Mouse (Mus musculus): Measurements from ENCODE around the gene Gm3512.
"Not testable (repeated sequence)": the region's sequence is repeated elsewhere in the genome, so short reads cannot be mapped to it uniquely, and the experiment has no call there.

The Gm3512 gene

DNA sequence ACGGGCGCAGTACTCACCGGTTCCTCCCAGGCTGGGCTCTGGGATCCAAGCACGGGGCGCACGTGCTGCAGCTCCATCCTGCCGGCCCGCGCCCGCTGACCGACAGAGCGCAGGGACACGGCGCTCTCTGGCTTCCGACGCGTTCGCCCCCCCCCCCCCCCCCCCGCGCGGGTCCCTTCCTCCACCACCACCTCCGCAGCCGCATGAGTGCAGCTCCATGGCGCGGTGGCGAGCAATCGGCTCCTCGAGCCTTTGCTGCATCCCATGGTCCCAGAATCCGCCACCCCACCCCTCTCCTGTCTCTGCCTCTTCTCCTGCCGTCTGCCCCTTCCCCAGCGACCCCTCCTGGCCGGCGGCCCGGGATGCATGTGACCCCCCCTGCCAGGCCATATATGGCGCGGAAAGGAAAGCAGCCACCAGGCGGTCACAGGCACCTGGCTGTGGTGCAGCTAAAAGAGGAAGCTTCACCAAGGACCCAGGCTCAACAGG is at the start of gene Gm3512:
Gene Gm3512, minus strand, starts transcription at position 51 of the 489 bp plus-strand sequence.
- DNase-seq = peak; percentile 2

DNA sequence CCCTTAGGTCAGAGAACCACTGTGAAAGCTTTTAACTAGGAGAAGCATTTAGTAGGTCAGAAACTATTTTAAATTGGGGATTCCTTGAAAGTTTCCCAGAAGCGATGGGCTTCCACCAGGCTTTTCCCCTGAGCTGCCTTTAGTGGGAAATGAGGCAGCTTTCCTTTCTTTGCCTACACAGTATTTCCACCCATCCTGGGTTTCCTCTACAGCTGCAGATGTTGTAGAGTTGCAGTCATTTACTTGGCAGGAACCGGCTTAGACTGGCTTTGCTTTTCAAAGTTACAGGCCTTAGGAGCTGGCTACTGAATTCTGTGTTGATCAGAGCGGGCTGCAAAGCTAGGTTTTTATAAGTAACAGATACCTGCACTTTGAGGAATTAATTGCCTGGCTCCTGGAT is 25.7 kb upstream of the Gm3512 start:
- DNase-seq = peak; percentile 2

DNA sequence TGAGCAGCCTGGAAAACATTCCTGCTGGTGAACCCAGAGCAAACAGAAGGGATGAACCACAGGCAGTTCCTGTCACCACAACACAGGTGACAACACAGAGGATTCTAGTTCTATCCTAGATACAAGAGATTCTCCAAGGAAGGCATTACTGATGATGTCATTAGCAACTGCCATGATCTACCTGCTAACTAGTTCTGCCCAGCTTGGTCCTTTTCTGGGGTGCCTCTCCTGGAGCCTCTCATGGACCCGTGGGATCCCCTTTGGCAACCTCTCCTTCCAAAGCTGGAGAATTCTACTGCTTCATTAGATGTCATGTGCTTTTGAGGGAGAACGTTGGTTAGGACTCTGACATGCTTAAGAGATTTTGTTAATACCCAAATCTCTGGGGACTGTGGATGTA is 20.1 kb upstream of the Gm3512 start, which contains the start of gene Gm16434:
Gene Gm16434, minus strand, starts transcription at position 101 of the 400 bp plus-strand sequence.
- not testable (repeated sequence) for DNase-seq

DNA sequence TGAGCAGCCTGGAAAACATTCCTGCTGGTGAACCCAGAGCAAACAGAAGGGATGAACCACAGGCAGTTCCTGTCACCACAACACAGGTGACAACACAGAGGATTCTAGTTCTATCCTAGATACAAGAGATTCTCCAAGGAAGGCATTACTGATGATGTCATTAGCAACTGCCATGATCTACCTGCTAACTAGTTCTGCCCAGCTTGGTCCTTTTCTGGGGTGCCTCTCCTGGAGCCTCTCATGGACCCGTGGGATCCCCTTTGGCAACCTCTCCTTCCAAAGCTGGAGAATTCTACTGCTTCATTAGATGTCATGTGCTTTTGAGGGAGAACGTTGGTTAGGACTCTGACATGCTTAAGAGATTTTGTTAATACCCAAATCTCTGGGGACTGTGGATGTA is 49.0 kb downstream of the Gm3512 start, which contains the start of gene Gm6676:
Gene Gm6676, minus strand, starts transcription at position 101 of the 400 bp plus-strand sequence.
- not testable (repeated sequence) for DNase-seq

DNA sequence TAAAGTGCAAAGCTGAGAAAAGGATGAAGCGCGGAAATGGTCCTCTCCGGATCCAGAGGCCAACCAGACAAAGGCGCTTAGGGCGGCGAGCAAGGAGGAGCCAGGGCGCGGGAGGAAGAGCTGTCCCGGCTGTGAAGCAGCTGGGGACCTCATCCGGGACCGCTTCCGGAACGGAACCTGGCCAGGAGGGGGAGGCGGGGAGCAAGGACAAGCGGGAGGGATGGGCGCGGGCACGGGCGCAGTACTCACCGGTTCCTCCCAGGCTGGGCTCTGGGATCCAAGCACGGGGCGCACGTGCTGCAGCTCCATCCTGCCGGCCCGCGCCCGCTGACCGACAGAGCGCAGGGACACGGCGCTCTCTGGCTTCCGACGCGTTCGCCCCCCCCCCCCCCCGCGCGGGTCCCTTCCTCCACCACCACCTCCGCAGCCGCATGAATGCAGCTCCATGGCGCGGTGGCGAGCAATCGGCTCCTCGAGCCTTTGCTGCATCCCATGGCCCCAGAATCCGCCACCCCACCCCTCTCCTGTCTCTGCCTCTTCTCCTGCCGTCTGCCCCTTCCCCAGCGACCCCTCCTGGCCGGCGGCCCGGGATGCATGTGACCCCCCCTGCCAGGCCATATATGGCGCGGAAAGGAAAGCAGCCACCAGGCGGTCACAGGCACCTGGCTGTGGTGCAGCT is 69.1 kb downstream of the Gm3512 start:
- peak; percentile 10 for DNase-seq
